Mouse (Mus musculus): ENCODE measurements around the gene Sox5.

DNA sequence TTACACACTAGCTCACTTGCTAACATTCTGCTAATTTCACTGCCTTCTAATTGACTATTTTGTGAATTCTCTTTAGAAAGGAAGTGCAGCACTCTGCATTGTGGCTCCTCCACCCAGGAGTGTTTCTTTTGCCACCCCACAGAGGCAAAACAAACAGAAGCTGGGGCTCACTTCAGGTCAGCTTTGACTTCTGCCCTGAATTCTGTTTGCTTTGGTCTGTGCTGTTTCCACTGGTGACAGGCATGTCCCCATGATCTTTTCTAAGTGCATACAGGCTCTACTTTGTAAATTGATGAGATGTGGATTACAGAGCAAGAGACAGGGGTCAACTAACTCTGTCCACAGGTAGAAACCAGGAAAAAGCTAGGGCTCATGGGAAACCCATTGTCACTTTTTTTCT lies 764.8 kb downstream of the Sox5 start:
- TF ChIP-seq CTCF (IDR thresholded peaks at IDR 0.05; ENCODE audit: low read depth) (no peak), EP300 (IDR thresholded peaks at IDR 0.05; ENCODE audit: low read depth) (no peak)

All from heart, postnatal 0 days (tissue).